In the genomic region with DNA sequence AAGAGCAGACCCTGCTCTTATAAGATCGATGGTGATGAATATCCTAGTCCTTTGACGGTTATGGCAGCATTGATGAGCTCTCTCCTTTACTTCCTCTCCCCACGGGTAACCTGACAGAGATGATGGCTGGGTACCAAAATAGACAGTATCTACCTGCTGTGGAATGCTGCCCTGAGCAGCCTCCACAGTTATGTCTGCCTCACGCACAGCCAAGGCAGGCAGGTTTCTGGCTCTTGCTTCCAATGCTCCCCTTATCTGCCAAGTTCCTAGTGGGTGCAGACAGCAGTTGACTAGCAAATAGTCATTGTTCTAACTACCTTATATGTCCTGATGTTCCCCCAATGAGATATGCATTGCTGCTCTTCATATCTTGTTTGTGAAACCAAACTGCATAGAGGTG, we compare ENCODE assay signal across 26 mouse cellular contexts.
DNase-seq lines count a peak whose midpoint lies in the region; ATAC-seq and TF ChIP-seq lines count a peak whose summit lies in the region.
"Had no signal": no experiment of that assay in that cellular context is flagged by ENCODE, and none has a peak within 500 bp of the region (broad histone marks: within the 10 kb centered on the region; RNA-seq: fewer than 3 reads in every experiment).

No protein-coding gene starts in this region.

- intact Hi-C loops in heart, adult 2 months (cut with DNase I), result no loop called here

- H3K4me1 ChIP-seq in heart, embryonic 14.5 days (ENCODE audit: control insufficient read depth in 2 of 2, insufficient read depth in 2 of 2, low read length in 2 of 2), result peaks cover 3 to 10% of the 10 kb centered on the region in 2 experiments; a peak in 3 of 4 replicates
- H3K4me1 ChIP-seq in heart, adult 2 months (ENCODE audit: control insufficient read depth, insufficient read depth, low read length), result peaks cover 2% of the 10 kb centered on the region; the same call in 1 of the 2 replicates
- H3K4me1 ChIP-seq: embryonic facial prominence, embryonic 10.5 days; embryonic facial prominence, embryonic 13.5 days; forebrain, embryonic 12.5 days; heart, embryonic 10.5 days; hindbrain, embryonic 10.5 days; intestine, embryonic 15.5 days had no signal

- no peak for TF ChIP-seq CTCF in heart, adult 2 months (IDR thresholded peaks at IDR 0.05)

- no peaks in the 10 kb centered on the region for H3K9me3 ChIP-seq in heart, embryonic 14.5 days (ENCODE audit: control insufficient read depth, low read length)
- H3K9me3 ChIP-seq: embryonic facial prominence, embryonic 10.5 days; embryonic facial prominence, embryonic 13.5 days; forebrain, embryonic 12.5 days; forebrain, embryonic 15.5 days; heart, embryonic 10.5 days; hindbrain, embryonic 10.5 days; hindbrain, embryonic 13.5 days; intestine, embryonic 15.5 days had no signal

- no peak overlapping the region for H3K4me3 ChIP-seq in heart, embryonic 14.5 days (ENCODE audit: control insufficient read depth in 1 of 2, insufficient read depth in 1 of 2, low read depth in 1 of 2, low read length in 2 of 2)
- H3K4me3 ChIP-seq in heart, adult 2 months, result no peak overlapping the region
- H3K4me3 ChIP-seq: embryonic facial prominence, embryonic 10.5 days; embryonic facial prominence, embryonic 13.5 days; erythroblast, embryonic 14.5 days; forebrain, embryonic 12.5 days; forebrain, embryonic 15.5 days; heart, embryonic 10.5 days; hindbrain, embryonic 10.5 days; hindbrain, embryonic 13.5 days; intestine, embryonic 15.5 days had no signal

- peaks cover 29% of the 10 kb centered on the region for H3K36me3 ChIP-seq in heart, embryonic 14.5 days (ENCODE audit: control insufficient read depth, insufficient read depth, low read length)
- H3K36me3 ChIP-seq in heart, adult 2 months (ENCODE audit: control insufficient read depth, insufficient read depth, low read length), result no peaks in the 10 kb centered on the region

- H3K9ac ChIP-seq in heart, embryonic 14.5 days (ENCODE audit: low read length), result no peak overlapping the region
- H3K9ac ChIP-seq in heart, adult 2 months (ENCODE audit: low read depth, low read length), result no peak overlapping the region
- H3K9ac ChIP-seq: embryonic facial prominence, embryonic 13.5 days; forebrain, embryonic 12.5 days; forebrain, embryonic 15.5 days; hindbrain, embryonic 13.5 days; intestine, embryonic 15.5 days had no signal

- TF ChIP-seq POLR2A in heart, adult 2 months (IDR thresholded peaks at IDR 0.05; ENCODE audit: insufficient read depth, low read depth, low read length), result no peak

- no peak for DNase-seq in cerebellum, adult 9-10 months
- DNase-seq in cerebellum, postnatal 14 days, result peak; percentile 32 to 69
- no peak for DNase-seq in cerebellum, adult 18-20 months
- no peak for DNase-seq in heart, adult 2 months
- DNase-seq in adrenal gland, postnatal 25 days, result no peak
- DNase-seq: adrenal gland, adult 8-10 months; adrenal gland, postnatal 36 days; cerebellum, postnatal 36 days; embryo, embryonic 11 days; gastrocnemius, postnatal 25 days; heart, adult 18-20 months; kidney, adult 11 months; kidney, adult 8-10 months had no signal

- H3K79me2 ChIP-seq in heart, adult 2 months (replicated peaks; ENCODE audit: control insufficient read depth, insufficient read depth, low read length), result no peaks in the 10 kb centered on the region

- TF ChIP-seq EP300 in heart, adult 2 months (IDR thresholded peaks at IDR 0.05; ENCODE audit: insufficient read depth, low read depth, low read length), result no peak

- 51% methylated on average over 4 of the region's 4 CpGs for WGBS in heart, embryonic 14.5 days
- WGBS in heart, adult 2 months, result 57% methylated on average over 4 of the region's 4 CpGs

- no peak overlapping the region for H3K4me2 ChIP-seq in heart, embryonic 14.5 days (ENCODE audit: low read length)
- H3K4me2 ChIP-seq: embryonic facial prominence, embryonic 13.5 days; forebrain, embryonic 12.5 days; forebrain, embryonic 15.5 days; hindbrain, embryonic 13.5 days; intestine, embryonic 15.5 days had no signal

- ATAC-seq in cerebellum, adult (ENCODE audit: insufficient number of reproducible peaks, low FRiP score, low TSS enrichment), result 0 out of 2 replicates have a peak, but pooled peaks have one; percentile 54
- 0 out of 2 replicates have a peak, but pooled peaks have one; percentile 16 for ATAC-seq in heart, embryonic 14.5 days (ENCODE audit: insufficient number of reproducible peaks, insufficient read depth, low FRiP score, low read depth)
- ATAC-seq: activated CD4-positive, CD25-positive, alpha-beta regulatory T cell, adult 4 months; forebrain, embryonic 15.5 days; hindbrain, embryonic 16.5 days; intestine, embryonic 15.5 days had no signal

- H3K27ac ChIP-seq in heart, embryonic 14.5 days (replicated peaks in 1 of 2; ENCODE audit: control insufficient read depth in 1 of 2, insufficient read depth in 1 of 2, low read depth in 2 of 2, low read length in 2 of 2), result no peak overlapping the region; a peak in 1 of 4 replicates
- H3K27ac ChIP-seq in heart, adult 2 months, result no peak overlapping the region
- H3K27ac ChIP-seq: embryonic facial prominence, embryonic 10.5 days; embryonic facial prominence, embryonic 13.5 days; forebrain, embryonic 12.5 days; forebrain, embryonic 15.5 days; heart, embryonic 10.5 days; hindbrain, embryonic 10.5 days; hindbrain, embryonic 13.5 days; intestine, embryonic 15.5 days had no signal

- H3K27me3 ChIP-seq in heart, embryonic 14.5 days (ENCODE audit: control insufficient read depth, insufficient read depth, low read length), result no peaks in the 10 kb centered on the region
- H3K27me3 ChIP-seq in heart, adult 2 months (ENCODE audit: control insufficient read depth, insufficient read depth, low read length), result no peaks in the 10 kb centered on the region
- H3K27me3 ChIP-seq: embryonic facial prominence, embryonic 13.5 days; forebrain, embryonic 12.5 days; forebrain, embryonic 15.5 days; hindbrain, embryonic 13.5 days; intestine, embryonic 15.5 days had no signal

Comparison
In these comparisons a context has a peak if more than half of its experiments do, and no peak if none do; other contexts are left out.
1. DNase-seq: peak in cerebellum, postnatal 14 days (2 of 2); none in cerebellum, adult 9-10 months (single experiment), cerebellum, adult 18-20 months (0 of 2), heart, adult 2 months (0 of 2) and adrenal gland, postnatal 25 days (single experiment).